Mouse (Mus musculus): Measurements from ENCODE around the gene Epb41l3.

GRCm38 (mm10) chr17:69322721-69323120 lies 247.2 kb downstream of the Epb41l3 start:
- TF ChIP-seq CTCF (IDR thresholded peaks at IDR 0.05; ENCODE audit: borderline replicate concordance, control insufficient read depth, extremely low read depth, insufficient read depth, low read length, poor library complexity), result no peak
- TF ChIP-seq POLR2A (IDR thresholded peaks at IDR 0.05; ENCODE audit: control insufficient read depth, extremely low read depth, insufficient read depth, low read length, poor library complexity), result no peak
